Mouse (Mus musculus) hindbrain, embryonic 14.5 days (tissue): ENCODE data around the gene Gpr139. TPM values are rescaled to one million over a fixed set of nuclear protein-coding genes. Genes with fewer than 3 reads are reported as not detected.

Experiments
- ATAC-seq: fragments of 200-750 bp; cut with Nextera tagmentation; 2 replicates; pipeline ENCODE4 v1.8.0; 2017; ENCODE audit warnings: moderate number of reproducible peaks, mild to moderate bottlenecking, moderate TSS enrichment, moderate library complexity; ENCODE audit not compliant: low FRiP score
- DNase-seq: peaks from one replicate; pipeline ENCODE4 v3.0.0-alpha.2; 2015; ENCODE audit warnings: low spot score
- H3K27ac ChIP-seq: fragments of 300-500 bp; sonication (generic); 2 replicates; pipeline ENCODE4 v1.5.1; 2014; ENCODE audit warnings: mild to moderate bottlenecking, moderate library complexity
- H3K27me3 ChIP-seq: fragments of 300-500 bp; sonication (generic); 2 replicates; pipeline ENCODE4 v1.6.1; 2014; ENCODE audit warnings: mild to moderate bottlenecking, low read length, mixed read lengths; ENCODE audit not compliant: control insufficient read depth, insufficient read depth
- H3K36me3 ChIP-seq: fragments of 300-500 bp; sonication (generic); replicated peaks from 2 replicates; pipeline ENCODE4 v1.6.1; 2014; ENCODE audit not compliant: control insufficient read depth, insufficient read depth
- H3K4me1 ChIP-seq: fragments of 300-500 bp; sonication (generic); replicated peaks from 2 replicates; pipeline ENCODE4 v1.6.1; 2014; ENCODE audit warnings: antibody characterized with exemption, low read length, mixed read lengths; ENCODE audit not compliant: control insufficient read depth, insufficient read depth
- H3K4me2 ChIP-seq: fragments of 300-500 bp; sonication (generic); replicated peaks from 2 replicates; pipeline ENCODE4 v1.6.1; 2014; ENCODE audit warnings: mild to moderate bottlenecking, moderate library complexity
- H3K4me3 ChIP-seq: fragments of 300-500 bp; sonication (generic); replicated peaks from 2 replicates; pipeline ENCODE4 v1.5.1; 2014; ENCODE audit warnings: mild to moderate bottlenecking, low read length
- H3K9ac ChIP-seq: fragments of 300-500 bp; sonication (generic); 2 replicates; pipeline ENCODE4 v1.6.1; 2014
- H3K9me3 ChIP-seq: fragments of 300-500 bp; sonication (generic); 2 replicates; pipeline ENCODE4 v1.6.1; 2016; ENCODE audit warnings: low read length; ENCODE audit not compliant: control insufficient read depth
- WGBS: fragments of 180-500 bp; shearing (Covaris S2); extraction: QIAGEN DNeasy Blood & Tissue Kit; methylation state at CpG from one replicate; pipeline ENCODE4 v1.1.7; 2014; 5-methylcytosine and 5-hydroxymethylcytosine counted together
- polyA plus RNA-seq: library from polyadenylated mRNA; unstranded; fragments of >200 nt; fragmentation: Nextera tagmentation; extraction: Ambion mirVana; gene quantifications from 2 replicates; pipeline ENCODE4 v1.2.1, GENCODE M21; 2014

Gpr139 gene
- polyA plus RNA-seq, 1 experiment from 2014 or later: 14.7 TPM

DNA sequence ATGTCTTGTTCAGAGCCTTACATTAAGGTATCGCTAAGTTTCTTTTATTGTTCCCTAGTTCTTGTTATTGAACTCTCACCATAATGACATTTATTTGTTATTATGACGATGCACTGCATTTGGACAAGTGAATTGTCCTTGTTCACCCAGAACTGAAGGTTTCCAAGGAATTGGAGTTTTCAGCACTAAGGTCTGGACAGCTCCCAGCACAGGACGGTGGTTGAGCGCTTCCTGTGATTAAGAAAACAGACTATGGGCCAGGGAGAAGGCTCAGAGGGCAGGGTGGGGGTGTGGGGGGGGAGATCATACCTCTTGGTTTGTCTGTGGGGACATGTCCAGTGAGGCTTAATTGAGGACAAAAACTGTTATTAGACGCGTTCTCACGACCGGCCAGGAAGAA is 72.6 kb downstream of the Gpr139 start:
- Histone ChIP-seq H3K4me3 (no peak overlapping the region), H3K27me3 (no peaks in the 10 kb centered on the region), H3K4me1 (no peaks in the 10 kb centered on the region), H3K4me2 (no peak overlapping the region), H3K36me3 (no peaks in the 10 kb centered on the region), H3K9me3 (no peaks in the 10 kb centered on the region), H3K9ac (no peak overlapping the region), H3K27ac (no peak overlapping the region)
- DNase-seq (peak; percentile 48), ATAC-seq (no peak)
- 73% methylated on average over 8 of the region's 8 CpGs for WGBS

DNA sequence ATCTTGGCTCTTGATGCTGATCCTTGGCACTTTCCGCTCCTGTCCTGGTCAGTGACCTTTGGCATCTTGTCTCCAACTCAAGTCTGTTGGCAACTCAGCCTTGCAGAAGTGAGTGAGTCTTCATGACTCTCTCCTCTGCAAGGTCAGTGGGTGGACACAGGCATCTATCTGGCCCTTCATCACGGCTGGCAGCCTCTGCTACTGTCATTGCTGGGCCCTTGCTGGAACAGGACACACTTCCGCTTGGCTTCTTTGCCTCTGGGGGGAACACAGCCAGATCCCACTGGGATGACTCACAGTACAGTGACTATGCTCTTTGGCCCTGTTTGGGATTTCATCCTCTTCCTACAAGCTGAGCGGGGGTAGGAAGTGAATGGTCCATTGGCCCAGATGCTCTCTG is 78.5 kb downstream of the Gpr139 start:
- 85% methylated on average over 4 of the region's 4 CpGs for WGBS
- H3K36me3 ChIP-seq: no peaks in the 10 kb centered on the region
- DNase-seq: no peak
- H3K9ac ChIP-seq: no peak overlapping the region
- ATAC-seq: no peak
- H3K4me1 ChIP-seq: no peaks in the 10 kb centered on the region
- no peaks in the 10 kb centered on the region for H3K9me3 ChIP-seq
- no peak overlapping the region for H3K4me3 ChIP-seq
- H3K4me2 ChIP-seq: no peak overlapping the region
- H3K27ac ChIP-seq: no peak overlapping the region
- H3K27me3 ChIP-seq: no peaks in the 10 kb centered on the region

DNA sequence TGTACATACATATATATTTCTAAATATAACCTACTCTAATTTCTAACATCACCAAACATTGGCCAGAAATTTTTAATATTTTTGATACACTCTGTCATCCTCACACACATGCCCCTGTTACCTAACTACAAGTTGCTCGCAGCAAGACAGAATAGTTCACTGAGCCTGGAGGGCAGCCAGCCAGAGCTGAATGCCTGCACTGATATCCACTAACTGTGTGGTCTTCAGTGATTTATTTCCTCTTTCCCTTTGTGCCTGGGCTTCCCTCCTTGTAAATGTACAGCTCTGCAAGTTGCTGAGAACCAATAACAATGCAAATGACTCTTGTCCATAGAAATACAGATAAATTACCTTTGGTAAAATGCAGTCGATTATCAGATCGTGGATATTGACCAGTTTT is 87.8 kb downstream of the Gpr139 start:
- ATAC-seq: no peak
- DNase-seq: peak; percentile 32
- no peaks in the 10 kb centered on the region for H3K4me1 ChIP-seq
- no peak overlapping the region for H3K4me3 ChIP-seq
- H3K36me3 ChIP-seq: no peaks in the 10 kb centered on the region
- H3K9ac ChIP-seq: no peak overlapping the region
- no peak overlapping the region for H3K27ac ChIP-seq
- 60% methylated on average over 3 of the region's 3 CpGs for WGBS
- H3K9me3 ChIP-seq: no peaks in the 10 kb centered on the region
- H3K27me3 ChIP-seq: no peaks in the 10 kb centered on the region
- H3K4me2 ChIP-seq: no peak overlapping the region

Other genes with a start within 250 kb of the Gpr139 start
- 9.3 and 10.2 TPM in 2 replicates for gene Gprc5b, start 189.4 kb downstream of the Gpr139 start, polyA plus RNA-seq